Mouse (Mus musculus): ENCODE data around the gene Pgam2. TPM values are rescaled to one million over a fixed set of nuclear protein-coding genes. Genes with fewer than 3 reads are reported as not detected.

Gene Pgam2
- polyA plus RNA-seq, 1 experiment = 157 TPM

GRCm38 (mm10) chr11:5789754-5790333, 13.7 kb downstream of the Pgam2 start:
- peaks cover 5% of the 10 kb centered on the region for H3K4me1 ChIP-seq (ENCODE audit: control insufficient read depth, insufficient read depth, low read length)
- H3K36me3 ChIP-seq (ENCODE audit: control insufficient read depth, insufficient read depth, low read length) = no peaks in the 10 kb centered on the region
- no peaks in the 10 kb centered on the region for H3K27me3 ChIP-seq (replicated peaks; ENCODE audit: control insufficient read depth, insufficient read depth, low read length)
- H3K4me3 ChIP-seq (ENCODE audit: insufficient read depth, low read depth, low read length) = no peak overlapping the region
- 77% methylated on average over 3 of the region's 3 CpGs for WGBS
- no peak for DNase-seq
- no peak overlapping the region for H3K27ac ChIP-seq (ENCODE audit: insufficient read depth, low read depth, low read length)
- TF ChIP-seq CTCF (conservative IDR thresholded peaks at IDR 0.05; ENCODE audit: insufficient read depth, insufficient read length, low read depth, low read length) (no peak), POLR2A (IDR thresholded peaks at IDR 0.05; ENCODE audit: low read depth, low read length) (no peak)

- peak; percentile 22 for DNase-seq
- Histone ChIP-seq H3K27me3 (replicated peaks; ENCODE audit: control insufficient read depth, insufficient read depth, low read length) (no peaks in the 10 kb centered on the region), H3K4me1 (ENCODE audit: control insufficient read depth, insufficient read depth, low read length) (peaks cover 5% of the 10 kb centered on the region), H3K4me3 (ENCODE audit: insufficient read depth, low read depth, low read length) (peak overlapping the region; percentile 82), H3K36me3 (ENCODE audit: control insufficient read depth, insufficient read depth, low read length) (no peaks in the 10 kb centered on the region), H3K27ac (ENCODE audit: insufficient read depth, low read depth, low read length) (peak overlapping the region; percentile 79)
- WGBS = 49% methylated on average over 6 of the region's 6 CpGs
- TF ChIP-seq CTCF (conservative IDR thresholded peaks at IDR 0.05; ENCODE audit: insufficient read depth, insufficient read length, low read depth, low read length) (0 out of 2 replicates have a peak, but pooled peaks have one; percentile 7), POLR2A (IDR thresholded peaks at IDR 0.05; ENCODE audit: low read depth, low read length) (no peak)
Measured at GRCm38 (mm10) chr11:5789071-5789753, 14.3 kb downstream of the Pgam2 start.

GRCm38 (mm10) chr11:5788056-5789014, 15.2 kb downstream of the Pgam2 start, which contains the start of gene Dbnl:
Gene Dbnl, plus strand, starts transcription at chr11:5788488.
- DNase-seq = peak; percentile 98
- peak within 1 kb of the TSS; percentile 82 for H3K4me3 ChIP-seq (ENCODE audit: insufficient read depth, low read depth, low read length)
- WGBS = under 1% methylated on average over 74 of the region's 74 CpGs
- peaks cover 5% of the 10 kb centered on the region for H3K4me1 ChIP-seq (ENCODE audit: control insufficient read depth, insufficient read depth, low read length)
- H3K36me3 ChIP-seq (ENCODE audit: control insufficient read depth, insufficient read depth, low read length) = no peaks in the 10 kb centered on the region
- peak within 1 kb of the TSS; percentile 79 for H3K27ac ChIP-seq (ENCODE audit: insufficient read depth, low read depth, low read length)
- H3K27me3 ChIP-seq (replicated peaks; ENCODE audit: control insufficient read depth, insufficient read depth, low read length) = no peaks in the 10 kb centered on the region
- peak; percentile 88 for TF ChIP-seq POLR2A (IDR thresholded peaks at IDR 0.05; ENCODE audit: low read depth, low read length)
- peak; percentile 61 for TF ChIP-seq CTCF (conservative IDR thresholded peaks at IDR 0.05; ENCODE audit: insufficient read depth, insufficient read length, low read depth, low read length)

- WGBS = 40% methylated on average over 8 of the region's 8 CpGs
- Histone ChIP-seq H3K36me3 (ENCODE audit: control insufficient read depth, insufficient read depth, low read length) (no peaks in the 10 kb centered on the region), H3K4me1 (ENCODE audit: control insufficient read depth, insufficient read depth, low read length) (peaks cover 6% of the 10 kb centered on the region), H3K27ac (ENCODE audit: insufficient read depth, low read depth, low read length) (peak overlapping the region; percentile 59; the same call in 1 of the 2 replicates), H3K4me3 (ENCODE audit: insufficient read depth, low read depth, low read length) (peak overlapping the region; percentile 82), H3K27me3 (replicated peaks; ENCODE audit: control insufficient read depth, insufficient read depth, low read length) (no peaks in the 10 kb centered on the region)
- DNase-seq = no peak
- TF ChIP-seq CTCF (conservative IDR thresholded peaks at IDR 0.05; ENCODE audit: insufficient read depth, insufficient read length, low read depth, low read length) (no peak), POLR2A (IDR thresholded peaks at IDR 0.05; ENCODE audit: low read depth, low read length) (no peak)
Measured at GRCm38 (mm10) chr11:5787671-5788055, 15.9 kb downstream of the Pgam2 start.

- no peaks in the 10 kb centered on the region for H3K27me3 ChIP-seq (replicated peaks; ENCODE audit: control insufficient read depth, insufficient read depth, low read length)
- no peak for DNase-seq
- H3K36me3 ChIP-seq (ENCODE audit: control insufficient read depth, insufficient read depth, low read length) = no peaks in the 10 kb centered on the region
- TF ChIP-seq CTCF (conservative IDR thresholded peaks at IDR 0.05; ENCODE audit: insufficient read depth, insufficient read length, low read depth, low read length) (no peak), POLR2A (IDR thresholded peaks at IDR 0.05; ENCODE audit: low read depth, low read length) (no peak)
- no peak overlapping the region for H3K27ac ChIP-seq (ENCODE audit: insufficient read depth, low read depth, low read length)
- H3K4me3 ChIP-seq (ENCODE audit: insufficient read depth, low read depth, low read length) = no peak overlapping the region
- peaks cover 9% of the 10 kb centered on the region for H3K4me1 ChIP-seq (ENCODE audit: control insufficient read depth, insufficient read depth, low read length)
Measured at GRCm38 (mm10) chr11:5785732-5786131, 17.8 kb downstream of the Pgam2 start.

- 57% methylated on average over 8 of the region's 8 CpGs for WGBS
- DNase-seq = peak; percentile 74
- peaks cover 3% of the 10 kb centered on the region; the same call in 1 of the 2 replicates for H3K4me1 ChIP-seq (ENCODE audit: control insufficient read depth, insufficient read depth, low read length)
- TF ChIP-seq CTCF (conservative IDR thresholded peaks at IDR 0.05; ENCODE audit: insufficient read depth, insufficient read length, low read depth, low read length) (peak; percentile 45), POLR2A (IDR thresholded peaks at IDR 0.05; ENCODE audit: low read depth, low read length) (no peak)
- no peak overlapping the region for H3K27ac ChIP-seq (ENCODE audit: insufficient read depth, low read depth, low read length)
- no peaks in the 10 kb centered on the region for H3K36me3 ChIP-seq (ENCODE audit: control insufficient read depth, insufficient read depth, low read length)
- H3K27me3 ChIP-seq (replicated peaks; ENCODE audit: control insufficient read depth, insufficient read depth, low read length) = no peaks in the 10 kb centered on the region
- no peak overlapping the region for H3K4me3 ChIP-seq (ENCODE audit: insufficient read depth, low read depth, low read length)
Measured at GRCm38 (mm10) chr11:5782199-5782944, 21.2 kb downstream of the Pgam2 start.

Measured in kidney, adult 2 months (tissue).